Mouse (Mus musculus): ENCODE measurements at regions not wholly inside any gene's neighbourhood (a gene's known extent, or its start where the extent isn't known, plus 50 kb on each side); places are given as distances from the start of the nearest gene placed in this dataset.

DNA sequence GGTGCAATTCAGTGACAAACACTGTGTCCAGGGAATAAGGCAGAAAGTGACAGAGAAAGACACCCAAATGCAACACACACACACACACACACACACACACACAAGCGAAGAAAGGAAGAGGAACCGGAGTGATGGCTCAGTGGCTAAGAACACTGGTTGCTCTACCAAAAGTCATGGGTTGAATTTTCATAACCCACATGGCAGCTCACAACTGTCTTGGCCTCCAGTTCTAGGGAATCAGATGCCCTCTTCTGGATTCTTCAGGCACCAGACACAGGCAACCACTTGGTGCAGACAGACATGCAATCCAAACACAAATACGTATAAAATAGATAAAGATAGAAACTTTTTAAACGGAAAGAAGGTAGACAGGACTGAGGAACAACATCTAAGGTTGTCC is 618.4 kb upstream of the Cdh11 start:
- TF ChIP-seq POLR2A (IDR thresholded peaks at IDR 0.05; ENCODE audit: insufficient read depth, low read length) (no peak), EP300 (IDR thresholded peaks at IDR 0.05; ENCODE audit: insufficient read depth, low read depth, low read length) (no peak), CTCF (IDR thresholded peaks at IDR 0.05; ENCODE audit: low read depth, low read length) (no peak)
